Mouse (Mus musculus): ENCODE data around the gene Pip4k2a. TPM values are rescaled to one million over a fixed set of nuclear protein-coding genes. Genes with fewer than 3 reads are reported as not detected.
A peak's percentile ranks its signal among the peaks of the same experiment; 100 is the strongest.

Pip4k2a gene
- polyA plus RNA-seq, 1 experiment from 2014 or later: 8.6 TPM

DNA sequence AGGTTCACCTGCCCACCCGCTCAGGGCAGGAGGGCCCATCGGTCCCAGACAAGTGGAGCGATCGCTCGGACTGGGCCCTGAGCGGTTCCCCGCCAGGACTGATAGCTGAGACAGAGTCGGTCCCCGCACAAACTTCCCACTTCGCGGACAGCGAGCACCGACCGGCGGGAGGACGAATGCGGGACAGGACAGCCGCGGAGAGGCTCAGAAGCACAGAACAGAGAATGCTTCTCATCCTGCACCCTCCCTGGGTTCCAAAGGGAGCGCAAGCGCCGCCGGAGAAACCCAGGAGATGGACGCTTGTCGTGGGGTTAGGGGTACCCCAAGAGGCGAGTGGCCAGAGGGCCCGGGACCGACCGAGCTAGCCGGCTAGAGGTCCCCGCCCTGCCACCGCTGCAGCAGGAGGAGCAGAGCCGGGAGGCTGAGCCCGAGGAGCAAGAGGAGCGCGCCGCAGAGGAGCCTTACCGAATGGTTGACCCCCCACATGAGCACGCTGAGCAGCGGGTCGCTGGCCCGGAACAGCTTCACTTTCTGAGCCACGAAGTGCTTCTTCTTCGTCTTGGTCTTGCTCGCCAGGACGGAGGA lies 447 bp downstream of the Pip4k2a start:
- Histone ChIP-seq H3K9ac (peak overlapping the region; percentile 81), H3K4me1 (peaks cover 26% of the 10 kb centered on the region), H3K36me3 (no peaks in the 10 kb centered on the region), H3K4me2 (replicated peaks) (peak overlapping the region; percentile 99), H3K9me3 (no peaks in the 10 kb centered on the region), H3K27ac (peak overlapping the region; percentile 83), H3K27me3 (0 out of 2 replicates have a peak, but pooled peaks cover 4% of the 10 kb centered on the region), H3K4me3 (peak overlapping the region; percentile 75)
- peak; percentile 62 for ATAC-seq (ENCODE audit: low FRiP score, low read depth)
- under 1% methylated on average over 46 of the region's 46 CpGs for WGBS

DNA sequence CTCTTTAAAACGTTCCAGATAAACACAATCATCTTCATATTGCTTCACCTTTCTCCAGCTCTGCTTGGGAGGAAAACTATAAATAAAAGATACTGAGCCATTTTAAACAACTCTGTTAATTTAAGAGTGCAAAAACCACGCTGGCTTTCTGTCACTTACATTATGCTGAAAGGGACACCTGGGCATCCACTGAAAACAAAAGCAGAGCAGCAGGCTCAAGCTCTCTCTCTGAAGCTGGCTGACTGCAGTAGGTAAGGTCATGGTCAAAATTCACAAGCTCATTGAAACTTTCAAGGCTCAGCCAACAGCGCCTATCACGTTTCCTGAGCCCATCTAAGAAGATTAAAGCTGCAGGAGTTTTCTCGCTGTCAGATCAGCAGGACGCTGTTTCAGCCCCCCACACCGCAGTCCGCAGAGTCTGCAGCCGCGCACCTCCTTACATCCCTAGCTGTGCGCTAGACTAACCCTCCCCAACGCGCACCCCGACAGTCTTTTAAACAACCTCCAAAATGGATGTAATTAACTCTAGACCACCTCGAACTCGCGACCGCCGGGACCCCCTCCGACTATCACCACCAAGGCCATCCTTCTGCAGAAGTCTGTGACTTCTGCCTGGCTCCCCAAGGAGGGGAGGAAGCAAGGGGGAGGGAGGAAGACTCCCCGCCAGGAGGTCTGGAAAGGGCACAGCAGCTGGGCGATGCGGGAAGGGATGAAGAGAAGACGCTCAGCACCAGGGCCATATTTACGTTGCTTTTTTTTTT lies 1.3 kb downstream of the Pip4k2a start:
- WGBS: under 1% methylated on average over 25 of the region's 25 CpGs

DNA sequence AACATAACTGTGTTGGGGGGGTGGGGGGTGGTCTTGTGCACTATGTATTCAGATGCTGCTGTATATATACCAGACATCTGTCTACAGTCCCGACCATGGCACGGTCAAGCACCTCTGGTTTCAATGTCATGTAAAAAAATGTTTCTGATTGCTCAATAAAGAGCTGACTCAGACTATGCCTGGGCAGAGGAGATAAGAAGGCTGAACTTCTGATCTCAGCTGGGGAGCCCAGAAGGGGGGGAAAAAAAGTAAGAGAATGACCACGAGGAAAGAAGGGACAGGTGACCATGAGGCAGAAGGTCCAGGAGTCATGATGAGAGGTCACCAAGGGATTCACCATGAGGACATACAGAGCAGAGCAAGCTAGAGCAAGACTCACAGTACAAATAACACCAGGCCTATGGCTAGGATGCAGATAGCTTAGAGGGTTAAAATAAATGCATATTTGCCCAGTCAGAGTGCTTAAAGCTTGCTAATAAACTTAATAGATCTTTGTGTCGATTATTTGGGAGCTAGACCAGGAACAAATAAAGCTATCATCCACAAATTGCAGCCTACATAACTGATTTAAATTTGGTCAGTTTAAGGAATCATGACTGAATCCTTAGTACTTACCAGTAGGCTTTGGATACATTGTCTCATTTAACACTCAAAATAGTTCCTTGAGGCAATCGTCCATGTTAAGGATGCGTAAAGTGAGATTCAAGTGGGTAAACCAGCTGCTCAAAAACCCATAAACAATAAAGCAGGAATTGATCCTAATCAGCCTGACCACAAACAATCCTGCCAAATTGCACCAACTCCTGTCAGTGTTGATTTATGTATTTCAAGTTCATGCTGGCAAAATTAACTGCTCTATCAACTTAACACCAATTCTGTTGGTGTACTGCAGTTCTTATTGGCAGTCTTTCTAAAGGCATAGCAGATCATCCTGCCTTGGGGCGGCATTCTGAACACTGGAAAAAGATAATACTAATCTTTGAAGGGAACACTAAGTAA lies 5.1 kb downstream of the Pip4k2a start:
- H3K36me3 ChIP-seq: no peaks in the 10 kb centered on the region
- H3K9ac ChIP-seq: no peak overlapping the region
- H3K27me3 ChIP-seq: no peaks in the 10 kb centered on the region
- 58% methylated on average over 7 of the region's 7 CpGs for WGBS
- peak; percentile 44; the same call in 1 of the 2 replicates for ATAC-seq (ENCODE audit: low FRiP score, low read depth)
- peaks cover 26% of the 10 kb centered on the region for H3K4me1 ChIP-seq
- H3K4me3 ChIP-seq: no peak overlapping the region
- H3K27ac ChIP-seq: no peak overlapping the region
- no peak overlapping the region for H3K4me2 ChIP-seq (replicated peaks)
- peaks cover 5% of the 10 kb centered on the region; the same call in 1 of the 2 replicates for H3K9me3 ChIP-seq

More for the DNA sequence above, 1.3 kb downstream of the Pip4k2a start:
- H3K27me3 ChIP-seq: 0 out of 2 replicates have a peak, but pooled peaks cover 4% of the 10 kb centered on the region
- H3K9me3 ChIP-seq: peaks cover 2% of the 10 kb centered on the region; the same call in 1 of the 2 replicates
- no peak overlapping the region for H3K27ac ChIP-seq
- peak overlapping the region; percentile 81 for H3K9ac ChIP-seq
- peak overlapping the region; percentile 75 for H3K4me3 ChIP-seq
- H3K36me3 ChIP-seq: no peaks in the 10 kb centered on the region
- H3K4me2 ChIP-seq (replicated peaks): peak overlapping the region; percentile 99
- no peak for ATAC-seq (ENCODE audit: low FRiP score, low read depth)
- peaks cover 26% of the 10 kb centered on the region for H3K4me1 ChIP-seq

DNA sequence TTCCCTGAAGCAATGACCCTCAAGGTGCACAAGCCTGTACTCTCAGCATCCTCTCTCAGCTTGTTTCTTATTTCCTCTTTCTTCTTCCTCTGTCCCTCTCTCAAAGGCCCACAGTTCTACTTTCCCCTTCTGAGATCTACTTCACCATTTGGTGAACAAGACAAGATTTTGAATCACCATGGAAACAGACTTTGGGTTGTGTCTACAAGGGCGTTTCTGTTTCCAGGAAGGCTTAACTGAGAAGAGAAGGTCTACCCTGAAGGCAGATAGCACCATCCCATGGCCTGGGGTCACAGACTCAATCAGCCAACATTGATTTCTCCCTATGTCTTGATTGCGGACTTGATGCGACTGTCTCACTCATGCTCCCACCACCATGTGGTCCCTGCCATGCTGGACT lies 9.0 kb downstream of the Pip4k2a start:
- Histone ChIP-seq H3K4me1 (peaks cover 2% of the 10 kb centered on the region), H3K9me3 (peaks cover 5% of the 10 kb centered on the region; the same call in 1 of the 2 replicates), H3K27ac (no peak overlapping the region), H3K9ac (no peak overlapping the region), H3K4me3 (no peak overlapping the region), H3K36me3 (no peaks in the 10 kb centered on the region), H3K4me2 (replicated peaks) (no peak overlapping the region), H3K27me3 (no peaks in the 10 kb centered on the region)
- ATAC-seq (ENCODE audit: low FRiP score, low read depth): no peak
- WGBS: 93% methylated on average over 3 of the region's 3 CpGs

GRCm38 (mm10) chr2:18985506-18985905 lies 12.4 kb downstream of the Pip4k2a start:
- H3K9ac ChIP-seq: no peak overlapping the region
- ATAC-seq (ENCODE audit: low FRiP score, low read depth): no peak
- no peak overlapping the region for H3K4me2 ChIP-seq (replicated peaks)
- no peaks in the 10 kb centered on the region for H3K27me3 ChIP-seq
- 0 out of 2 replicates have a peak, but pooled peaks cover 4% of the 10 kb centered on the region for H3K4me1 ChIP-seq
- no peaks in the 10 kb centered on the region for H3K36me3 ChIP-seq
- H3K4me3 ChIP-seq: no peak overlapping the region
- H3K27ac ChIP-seq: no peak overlapping the region
- H3K9me3 ChIP-seq: no peaks in the 10 kb centered on the region
- 77% methylated on average over 3 of the region's 3 CpGs for WGBS

DNA sequence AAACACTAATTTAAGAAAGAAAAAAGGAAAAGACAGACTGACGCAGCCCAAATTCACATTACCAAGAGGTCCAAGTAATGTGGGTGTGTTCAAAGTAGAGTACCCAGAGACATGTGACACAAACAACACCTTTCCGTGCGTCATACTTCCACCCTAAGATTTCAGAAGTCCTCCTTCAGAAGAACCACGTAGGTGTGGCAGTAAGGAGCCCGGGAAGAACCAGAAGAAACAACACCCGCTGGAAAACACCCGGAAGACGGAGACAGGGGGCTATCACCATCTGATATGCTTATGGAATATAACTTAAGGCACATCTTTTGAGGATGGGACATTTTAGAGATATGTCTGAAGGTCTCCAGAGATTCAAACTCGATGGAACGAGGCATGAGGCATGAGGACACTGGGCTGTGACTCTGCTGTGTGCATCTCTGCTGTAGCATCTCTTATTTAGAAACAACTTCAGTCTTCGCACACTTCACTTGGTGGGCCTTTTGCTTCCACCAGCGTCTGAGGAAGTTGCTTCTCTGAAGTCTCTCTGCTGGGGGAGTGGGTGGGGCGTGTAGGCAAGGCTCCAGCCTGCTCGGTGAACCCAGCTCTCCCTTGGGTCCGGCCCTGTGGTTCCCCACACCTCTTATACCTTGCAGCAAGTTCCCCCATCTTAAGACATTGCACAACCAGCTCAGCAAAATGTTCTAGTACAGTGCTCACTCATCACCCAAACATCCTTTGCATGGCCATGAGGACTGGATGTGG lies 13.7 kb downstream of the Pip4k2a start:
- WGBS: 92% methylated on average over 15 of the region's 15 CpGs
- no peaks in the 10 kb centered on the region for H3K9me3 ChIP-seq
- peaks cover 10% of the 10 kb centered on the region for H3K4me1 ChIP-seq
- no peaks in the 10 kb centered on the region for H3K27me3 ChIP-seq
- no peak overlapping the region for H3K9ac ChIP-seq
- ATAC-seq (ENCODE audit: low FRiP score, low read depth): no peak
- H3K4me2 ChIP-seq (replicated peaks): no peak overlapping the region
- H3K36me3 ChIP-seq: no peaks in the 10 kb centered on the region
- H3K4me3 ChIP-seq: no peak overlapping the region
- no peak overlapping the region for H3K27ac ChIP-seq

- peaks cover 10% of the 10 kb centered on the region for H3K4me1 ChIP-seq
- H3K27me3 ChIP-seq: no peaks in the 10 kb centered on the region
- no peak overlapping the region for H3K4me2 ChIP-seq (replicated peaks)
- H3K9me3 ChIP-seq: no peaks in the 10 kb centered on the region
- H3K36me3 ChIP-seq: no peaks in the 10 kb centered on the region
- ATAC-seq (ENCODE audit: low FRiP score, low read depth): no peak
- no peak overlapping the region for H3K9ac ChIP-seq
- no peak overlapping the region for H3K4me3 ChIP-seq
- no peak overlapping the region for H3K27ac ChIP-seq
Observed at GRCm38 (mm10) chr2:18983546-18983945, 14.4 kb downstream of the Pip4k2a start.

DNA sequence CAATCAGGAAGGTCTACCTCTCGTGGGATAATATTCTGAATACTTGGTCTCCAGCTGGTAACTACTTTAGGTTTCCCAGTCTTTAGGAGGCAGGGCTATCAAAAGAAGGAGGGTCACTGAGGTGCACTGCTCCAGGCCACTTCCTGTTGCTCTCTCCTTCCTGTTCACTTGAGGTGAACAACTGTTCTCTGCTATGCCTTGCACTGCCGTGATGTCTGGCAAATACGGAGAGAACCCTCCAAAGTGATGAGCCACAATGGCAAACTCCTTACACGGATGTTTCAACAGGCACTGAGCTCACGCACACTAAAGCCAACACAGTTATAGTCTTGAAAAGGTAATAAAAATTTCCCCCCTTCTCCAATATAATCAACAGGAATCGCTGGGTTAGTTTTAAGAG lies 15.3 kb downstream of the Pip4k2a start:
- Histone ChIP-seq H3K9ac (no peak overlapping the region), H3K4me1 (peaks cover 10% of the 10 kb centered on the region), H3K4me2 (replicated peaks) (no peak overlapping the region), H3K27me3 (no peaks in the 10 kb centered on the region), H3K4me3 (no peak overlapping the region), H3K9me3 (no peaks in the 10 kb centered on the region), H3K36me3 (no peaks in the 10 kb centered on the region), H3K27ac (no peak overlapping the region)
- no peak; the same call in 1 of the 2 replicates for ATAC-seq (ENCODE audit: low FRiP score, low read depth)
- 48% methylated on average over 6 of the region's 6 CpGs for WGBS

- no peaks in the 10 kb centered on the region for H3K9me3 ChIP-seq
- peaks cover 18% of the 10 kb centered on the region for H3K4me1 ChIP-seq
- no peaks in the 10 kb centered on the region for H3K27me3 ChIP-seq
- ATAC-seq (ENCODE audit: low FRiP score, low read depth): no peak
- no peaks in the 10 kb centered on the region for H3K36me3 ChIP-seq
- no peak overlapping the region for H3K4me3 ChIP-seq
- no peak overlapping the region for H3K4me2 ChIP-seq (replicated peaks)
- 71% methylated on average over 7 of the region's 7 CpGs for WGBS
- H3K9ac ChIP-seq: no peak overlapping the region
- no peak overlapping the region for H3K27ac ChIP-seq
Observed at GRCm38 (mm10) chr2:18979675-18980074, 18.3 kb downstream of the Pip4k2a start.

- no peak for ATAC-seq (ENCODE audit: low FRiP score, low read depth)
- WGBS: 85% methylated on average over 4 of the region's 4 CpGs
- Histone ChIP-seq H3K9ac (no peak overlapping the region), H3K27ac (no peak overlapping the region), H3K27me3 (no peaks in the 10 kb centered on the region), H3K36me3 (no peaks in the 10 kb centered on the region), H3K9me3 (no peaks in the 10 kb centered on the region), H3K4me1 (peaks cover 18% of the 10 kb centered on the region), H3K4me3 (no peak overlapping the region), H3K4me2 (replicated peaks) (no peak overlapping the region)
Observed at GRCm38 (mm10) chr2:18979046-18979445, 18.9 kb downstream of the Pip4k2a start.

GRCm38 (mm10) chr2:18977201-18977805 lies 20.6 kb downstream of the Pip4k2a start:
- Histone ChIP-seq H3K9me3 (peaks cover 7% of the 10 kb centered on the region), H3K9ac (no peak overlapping the region), H3K27me3 (no peaks in the 10 kb centered on the region), H3K4me3 (no peak overlapping the region), H3K27ac (no peak overlapping the region), H3K4me2 (replicated peaks) (no peak overlapping the region), H3K36me3 (no peaks in the 10 kb centered on the region), H3K4me1 (peaks cover 13% of the 10 kb centered on the region)
- WGBS: 83% methylated on average over 10 of the region's 10 CpGs
- no peak for ATAC-seq (ENCODE audit: low FRiP score, low read depth)
